Mouse (Mus musculus) forebrain, embryonic 14.5 days (tissue): Measurements from ENCODE around the gene Tbc1d16. TPM values are rescaled to one million over a fixed set of nuclear protein-coding genes. Genes with fewer than 3 reads are reported as not detected.
"Not testable (repeated sequence)": the region's sequence is repeated elsewhere in the genome, so short reads cannot be mapped to it uniquely, and the experiment has no call there.

ENCODE experiments used
- ATAC-seq: fragments of 200-750 bp; cut with Nextera tagmentation; 2 replicates; pipeline ENCODE4 v1.8.0; 2017; ENCODE audit warnings: mild to moderate bottlenecking, moderate library complexity
- DNase-seq: peaks from one replicate; pipeline ENCODE4 v3.0.0-alpha.2; 2015; ENCODE audit warnings: low spot score
- H3K27ac ChIP-seq: fragments of 300-500 bp; sonication (generic); 2 replicates; pipeline ENCODE4 v1.5.1; 2014; ENCODE audit warnings: low read depth, mild to moderate bottlenecking, control low read depth, low read length, moderate library complexity
- H3K27me3 ChIP-seq: fragments of 300-500 bp; sonication (generic); replicated peaks from 2 replicates; pipeline ENCODE4 v1.6.1; 2014; ENCODE audit warnings: low read length, control low read depth, mixed read lengths; ENCODE audit not compliant: control insufficient read depth, insufficient read depth
- H3K36me3 ChIP-seq: fragments of 300-500 bp; sonication (generic); 2 replicates; pipeline ENCODE4 v1.6.1; 2014; ENCODE audit warnings: low read length, control low read depth; ENCODE audit not compliant: control insufficient read depth, insufficient read depth
- H3K4me1 ChIP-seq: fragments of 300-500 bp; sonication (generic); 2 replicates; pipeline ENCODE4 v1.6.1; 2014; ENCODE audit warnings: antibody characterized with exemption, low read length, control low read depth; ENCODE audit not compliant: control insufficient read depth, insufficient read depth
- H3K4me2 ChIP-seq: fragments of 300-500 bp; sonication (generic); 2 replicates; pipeline ENCODE4 v1.6.1; 2014; ENCODE audit warnings: mild to moderate bottlenecking, control low read depth, low read length
- H3K4me3 ChIP-seq: fragments of 300-500 bp; sonication (generic); 2 replicates; pipeline ENCODE4 v1.5.1; 2014; ENCODE audit warnings: low read depth, low read length, control low read depth
- H3K9ac ChIP-seq: fragments of 300-500 bp; sonication (generic); 2 replicates; pipeline ENCODE4 v1.6.1; 2014; ENCODE audit warnings: mild to moderate bottlenecking, low read length, control low read depth, moderate library complexity
- H3K9me3 ChIP-seq: fragments of 300-500 bp; sonication (generic); replicated peaks from 2 replicates; pipeline ENCODE4 v1.6.1; 2016; ENCODE audit warnings: low read length, control low read depth, mixed read lengths; ENCODE audit not compliant: control insufficient read depth
- WGBS: fragments of 180-500 bp; shearing (Covaris S2); extraction: QIAGEN DNeasy Blood & Tissue Kit; methylation state at CpG from one replicate; pipeline ENCODE4 v1.1.7; 2014; 5-methylcytosine and 5-hydroxymethylcytosine counted together
- polyA plus RNA-seq: library from polyadenylated mRNA; unstranded; fragments of >200 nt; fragmentation: Nextera tagmentation; extraction: Ambion mirVana; gene quantifications from 2 replicates; pipeline ENCODE4 v1.2.1, GENCODE M21; 2014

Tbc1d16 gene
- polyA plus RNA-seq, 1 experiment from 2014 or later = 24.6 TPM

- Histone ChIP-seq H3K9ac (no peak overlapping the region), H3K4me2 (no peak overlapping the region), H3K27ac (no peak overlapping the region), H3K27me3 (no peaks in the 10 kb centered on the region), H3K4me1 (no peaks in the 10 kb centered on the region), H3K4me3 (no peak overlapping the region), H3K36me3 (0 out of 2 replicates have a peak, but pooled peaks cover 8% of the 10 kb centered on the region), H3K9me3 (no peaks in the 10 kb centered on the region)
- no peak for ATAC-seq
- 89% methylated on average over 8 of the region's 8 CpGs for WGBS
- DNase-seq = no peak
These were observed 31.7 kb upstream of the Tbc1d16 start for GRCm38 (mm10) chr11:119259977-119260376.

DNA sequence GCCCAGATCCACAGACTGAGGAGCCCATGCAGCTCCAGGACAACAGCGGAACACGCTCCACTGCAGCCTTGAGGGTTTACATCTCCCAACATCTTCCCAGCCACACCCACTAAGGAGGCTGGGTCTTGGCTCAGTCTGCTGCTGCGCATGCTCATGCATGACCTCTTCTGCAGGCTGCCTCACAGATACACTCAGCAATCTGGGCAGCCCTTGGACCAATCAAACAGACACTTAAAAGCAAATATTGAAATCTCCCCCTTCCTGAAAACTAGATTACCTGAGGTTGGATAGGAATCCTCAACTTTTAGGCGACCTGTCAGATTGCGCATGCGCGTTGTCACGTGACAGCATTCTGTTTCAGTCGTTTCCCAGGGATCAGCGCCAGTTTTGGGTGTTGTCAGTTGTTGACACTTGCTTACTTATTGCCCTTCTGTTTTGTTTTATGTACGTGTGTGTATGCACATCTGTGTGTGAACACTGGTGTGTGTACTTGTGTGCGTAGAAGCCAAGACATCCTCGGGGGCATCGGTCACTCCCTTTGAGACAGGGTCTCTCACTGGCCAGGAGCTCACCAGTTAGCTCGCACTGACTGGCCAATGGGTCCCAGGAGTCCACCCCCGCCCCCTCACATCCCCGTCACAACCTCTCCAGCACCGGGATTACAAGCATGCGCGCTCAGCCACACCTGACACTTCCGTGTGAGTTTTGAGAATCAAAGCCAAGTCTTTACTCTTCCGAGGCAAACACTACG lies 30.4 kb upstream of the Tbc1d16 start:
- H3K36me3 ChIP-seq = 0 out of 2 replicates have a peak, but pooled peaks cover 3% of the 10 kb centered on the region
- WGBS = 62% methylated on average over 23 of the region's 23 CpGs
- no peaks in the 10 kb centered on the region for H3K27me3 ChIP-seq
- H3K4me1 ChIP-seq = no peaks in the 10 kb centered on the region
- ATAC-seq (peak; percentile 68), DNase-seq (peak; percentile 68)
- H3K9ac ChIP-seq = peak overlapping the region; percentile 2; the same call in 1 of the 2 replicates
- peak overlapping the region; percentile 17 for H3K4me3 ChIP-seq
- 0 out of 2 replicates have a peak overlapping the region, but pooled peaks have one; percentile 21 for H3K27ac ChIP-seq
- H3K9me3 ChIP-seq = no peaks in the 10 kb centered on the region
- H3K4me2 ChIP-seq = peak overlapping the region; percentile 48

DNA sequence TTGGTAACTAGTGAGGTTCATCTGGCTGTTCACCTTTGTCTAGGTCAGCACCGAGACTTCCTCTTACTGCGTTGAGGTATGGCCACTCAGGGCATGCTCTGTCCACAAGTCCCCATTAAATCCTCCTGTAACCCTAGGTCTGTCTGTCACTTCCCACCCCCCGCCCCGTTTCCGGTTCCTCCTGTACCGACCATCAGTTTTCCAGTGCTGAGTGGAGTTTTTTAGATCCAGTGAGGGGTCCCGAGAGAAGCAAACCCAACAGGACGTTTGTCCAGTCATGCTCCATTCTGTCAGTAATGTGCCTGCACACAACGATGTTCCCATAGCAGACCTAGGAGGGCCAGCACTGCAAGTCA lies 29.9 kb upstream of the Tbc1d16 start:
- H3K4me3 ChIP-seq = peak overlapping the region; percentile 17
- H3K4me2 ChIP-seq = peak overlapping the region; percentile 48
- H3K9me3 ChIP-seq = no peaks in the 10 kb centered on the region
- 74% methylated on average over 9 of the region's 9 CpGs for WGBS
- H3K36me3 ChIP-seq = 0 out of 2 replicates have a peak, but pooled peaks cover 3% of the 10 kb centered on the region
- no peaks in the 10 kb centered on the region for H3K27me3 ChIP-seq
- H3K4me1 ChIP-seq = no peaks in the 10 kb centered on the region
- ATAC-seq (no peak), DNase-seq (no peak)
- peak overlapping the region; percentile 2; the same call in 1 of the 2 replicates for H3K9ac ChIP-seq
- H3K27ac ChIP-seq = 0 out of 2 replicates have a peak overlapping the region, but pooled peaks have one; percentile 21

GRCm38 (mm10) chr11:119256557-119256956 lies 28.3 kb upstream of the Tbc1d16 start:
- H3K9me3 ChIP-seq, H3K4me3 ChIP-seq, DNase-seq, H3K4me1 ChIP-seq, ATAC-seq, H3K9ac ChIP-seq, H3K27ac ChIP-seq, H3K36me3 ChIP-seq, H3K4me2 ChIP-seq, H3K27me3 ChIP-seq: not testable (repeated sequence)
- WGBS = 89% methylated on average over 5 of the region's 5 CpGs

GRCm38 (mm10) chr11:119252854-119253541 lies 24.7 kb upstream of the Tbc1d16 start:
- Histone ChIP-seq H3K9me3 (no peaks in the 10 kb centered on the region), H3K4me2 (peak overlapping the region; percentile 36), H3K27ac (no peak overlapping the region), H3K4me1 (no peaks in the 10 kb centered on the region), H3K9ac (peak overlapping the region; percentile 13; the same call in 1 of the 2 replicates), H3K4me3 (no peak overlapping the region), H3K27me3 (no peaks in the 10 kb centered on the region), H3K36me3 (no peaks in the 10 kb centered on the region)
- ATAC-seq = peak; percentile 82
- 4% methylated on average over 22 of the region's 22 CpGs for WGBS
- DNase-seq = peak; percentile 64

DNA sequence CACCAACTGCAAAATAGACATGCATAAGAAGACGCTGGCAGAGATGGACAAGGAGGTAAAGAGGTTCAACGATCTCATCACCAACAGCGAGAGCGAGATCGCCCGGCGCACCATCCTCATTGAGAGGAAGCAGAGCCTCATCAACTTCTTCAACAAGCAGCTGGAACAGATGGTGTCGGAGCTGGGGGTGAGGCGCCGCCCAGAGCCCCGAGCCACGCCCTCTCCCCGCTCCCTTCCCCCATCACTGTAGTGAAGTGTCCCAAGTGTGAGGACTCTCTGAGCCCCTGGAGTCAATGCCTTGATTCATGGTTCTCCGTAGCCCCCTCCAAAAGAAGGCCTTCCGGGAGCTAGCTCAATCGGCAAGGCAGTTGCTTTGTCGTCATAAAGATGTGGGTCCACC lies 22.7 kb upstream of the Tbc1d16 start:
- Histone ChIP-seq H3K4me1 (no peaks in the 10 kb centered on the region), H3K9me3 (no peaks in the 10 kb centered on the region), H3K36me3 (no peaks in the 10 kb centered on the region), H3K27me3 (no peaks in the 10 kb centered on the region), H3K4me3 (no peak overlapping the region), H3K9ac (no peak overlapping the region), H3K27ac (no peak overlapping the region), H3K4me2 (no peak overlapping the region)
- WGBS = 75% methylated on average over 17 of the region's 17 CpGs
- DNase-seq = no peak
- no peak for ATAC-seq

GRCm38 (mm10) chr11:119249011-119249410 lies 20.7 kb upstream of the Tbc1d16 start:
- ATAC-seq (peak; percentile 43; the same call in 1 of the 2 replicates), DNase-seq (peak; percentile 82)
- Histone ChIP-seq H3K9ac (no peak overlapping the region), H3K4me2 (no peak overlapping the region), H3K4me1 (no peaks in the 10 kb centered on the region), H3K27ac (no peak overlapping the region), H3K36me3 (no peaks in the 10 kb centered on the region), H3K4me3 (no peak overlapping the region), H3K9me3 (no peaks in the 10 kb centered on the region), H3K27me3 (no peaks in the 10 kb centered on the region)
- WGBS = 31% methylated on average over 6 of the region's 6 CpGs

GRCm38 (mm10) chr11:119245543-119245942 lies 17.2 kb upstream of the Tbc1d16 start:
- H3K4me1 ChIP-seq, ATAC-seq: not testable (repeated sequence)
- 93% methylated on average over 6 of the region's 6 CpGs for WGBS

GRCm38 (mm10) chr11:119239480-119239879 lies 11.2 kb upstream of the Tbc1d16 start:
- Histone ChIP-seq H3K36me3 (peaks cover 19% of the 10 kb centered on the region), H3K4me3 (no peak overlapping the region)
- ATAC-seq = no peak

More at GRCm38 (mm10) chr11:119245543-119245942, 17.2 kb upstream of the Tbc1d16 start:
- not testable (repeated sequence) for H3K27ac ChIP-seq, DNase-seq, H3K9ac ChIP-seq, H3K9me3 ChIP-seq, H3K4me2 ChIP-seq, H3K27me3 ChIP-seq, H3K36me3 ChIP-seq, H3K4me3 ChIP-seq

More at GRCm38 (mm10) chr11:119239480-119239879, 11.2 kb upstream of the Tbc1d16 start:
- H3K4me1 ChIP-seq = no peaks in the 10 kb centered on the region
- no peak overlapping the region for H3K4me2 ChIP-seq
- WGBS = 93% methylated on average over 12 of the region's 12 CpGs
- H3K9me3 ChIP-seq = no peaks in the 10 kb centered on the region; the same call in 1 of the 2 replicates
- DNase-seq = no peak
- no peak overlapping the region for H3K9ac ChIP-seq
- H3K27me3 ChIP-seq = no peaks in the 10 kb centered on the region
- no peak overlapping the region for H3K27ac ChIP-seq
